Mouse (Mus musculus): ENCODE results near the gene Cdca8. TPM values are rescaled to one million over a fixed set of nuclear protein-coding genes. Genes with fewer than 3 reads are reported as not detected.

Cdca8 gene
- polyA plus RNA-seq, 1 experiment = 104 TPM

GRCm38 (mm10) chr4:124964912-124965599 is 25.9 kb upstream of the Cdca8 start:
- Histone ChIP-seq H3K36me3 (ENCODE audit: control insufficient read depth, insufficient read depth) (no peaks in the 10 kb centered on the region), H3K79me3 (ENCODE audit: low read depth) (no peaks in the 10 kb centered on the region), H3K4me3 (ENCODE audit: insufficient read depth, poor library complexity, severe bottlenecking) (no peak overlapping the region), H3ac (ENCODE audit: control insufficient read depth, insufficient read length, low read depth) (no peak overlapping the region), H3K79me2 (ENCODE audit: control insufficient read depth, insufficient read depth) (no peaks in the 10 kb centered on the region), H3K27me3 (ENCODE audit: control insufficient read depth, insufficient read depth, insufficient read length) (peaks cover 78% of the 10 kb centered on the region)
- TF ChIP-seq MYOD1 (IDR thresholded peaks at IDR 0.05; ENCODE audit: control insufficient read depth, insufficient read length, low read depth) = no peak

GRCm38 (mm10) chr4:124962576-124962975 is 23.5 kb upstream of the Cdca8 start:
- Histone ChIP-seq H3K79me3 (ENCODE audit: low read depth) (no peaks in the 10 kb centered on the region), H3K36me3 (ENCODE audit: control insufficient read depth, insufficient read depth) (no peaks in the 10 kb centered on the region), H3K4me3 (ENCODE audit: insufficient read depth, poor library complexity, severe bottlenecking) (no peak overlapping the region), H3ac (ENCODE audit: control insufficient read depth, insufficient read length, low read depth) (no peak overlapping the region), H3K27me3 (ENCODE audit: control insufficient read depth, insufficient read depth, insufficient read length) (peaks cover 69% of the 10 kb centered on the region), H3K79me2 (ENCODE audit: control insufficient read depth, insufficient read depth) (no peaks in the 10 kb centered on the region)
- TF ChIP-seq MYOD1 (IDR thresholded peaks at IDR 0.05; ENCODE audit: control insufficient read depth, insufficient read length, low read depth) (no peak), CEBPB (IDR thresholded peaks at IDR 0.05; ENCODE audit: low read depth) (no peak), CTCF (IDR thresholded peaks at IDR 0.05; ENCODE audit: control insufficient read depth, insufficient read depth, insufficient read length) (no peak), FOSL1 (IDR thresholded peaks at IDR 0.05; ENCODE audit: insufficient read depth, low read length, poor library complexity, severe bottlenecking) (no peak), USF1 (IDR thresholded peaks at IDR 0.05; ENCODE audit: low read depth) (no peak), MAX (IDR thresholded peaks at IDR 0.05) (no peak)

GRCm38 (mm10) chr4:124960940-124961339 is 21.8 kb upstream of the Cdca8 start:
- no peaks in the 10 kb centered on the region for H3K79me3 ChIP-seq (ENCODE audit: low read depth)
- H3K27me3 ChIP-seq (ENCODE audit: control insufficient read depth, insufficient read depth, insufficient read length) = peaks cover 78% of the 10 kb centered on the region
- H3ac ChIP-seq (ENCODE audit: control insufficient read depth, insufficient read length, low read depth) = no peak overlapping the region
- no peak overlapping the region for H3K4me3 ChIP-seq (ENCODE audit: insufficient read depth, poor library complexity, severe bottlenecking)
- no peaks in the 10 kb centered on the region for H3K79me2 ChIP-seq (ENCODE audit: control insufficient read depth, insufficient read depth)
- H3K36me3 ChIP-seq (ENCODE audit: control insufficient read depth, insufficient read depth) = no peaks in the 10 kb centered on the region
- TF ChIP-seq MAX (IDR thresholded peaks at IDR 0.05) (no peak), CEBPB (IDR thresholded peaks at IDR 0.05; ENCODE audit: low read depth) (no peak), USF1 (IDR thresholded peaks at IDR 0.05; ENCODE audit: low read depth) (no peak), MYOG (IDR thresholded peaks at IDR 0.05; ENCODE audit: control insufficient read depth, extremely low read depth, insufficient read length) (no peak), FOSL1 (IDR thresholded peaks at IDR 0.05; ENCODE audit: insufficient read depth, low read length, poor library complexity, severe bottlenecking) (no peak), MYOD1 (IDR thresholded peaks at IDR 0.05; ENCODE audit: control insufficient read depth, insufficient read length, low read depth) (no peak), CTCF (IDR thresholded peaks at IDR 0.05; ENCODE audit: control insufficient read depth, insufficient read depth, insufficient read length) (no peak)

GRCm38 (mm10) chr4:124959062-124959461 is 20.0 kb upstream of the Cdca8 start:
- Histone ChIP-seq H3ac (ENCODE audit: control insufficient read depth, insufficient read length, low read depth) (no peak overlapping the region), H3K27me3 (ENCODE audit: control insufficient read depth, insufficient read depth, insufficient read length) (peaks cover 76% of the 10 kb centered on the region), H3K79me3 (ENCODE audit: low read depth) (no peaks in the 10 kb centered on the region), H3K4me3 (ENCODE audit: insufficient read depth, poor library complexity, severe bottlenecking) (no peak overlapping the region), H3K79me2 (ENCODE audit: control insufficient read depth, insufficient read depth) (no peaks in the 10 kb centered on the region), H3K36me3 (ENCODE audit: control insufficient read depth, insufficient read depth) (no peaks in the 10 kb centered on the region)
- no peak for TF ChIP-seq MYOG (IDR thresholded peaks at IDR 0.05; ENCODE audit: control insufficient read depth, extremely low read depth, insufficient read length)

- Histone ChIP-seq H3K79me3 (ENCODE audit: low read depth) (no peaks in the 10 kb centered on the region), H3K27me3 (ENCODE audit: control insufficient read depth, insufficient read depth, insufficient read length) (peaks cover 82% of the 10 kb centered on the region)
- TF ChIP-seq CTCF (IDR thresholded peaks at IDR 0.05; ENCODE audit: control insufficient read depth, insufficient read depth, insufficient read length) (no peak), CEBPB (IDR thresholded peaks at IDR 0.05; ENCODE audit: low read depth) (no peak), FOSL1 (IDR thresholded peaks at IDR 0.05; ENCODE audit: insufficient read depth, low read length, poor library complexity, severe bottlenecking) (no peak), MAX (IDR thresholded peaks at IDR 0.05) (no peak), MYOD1 (IDR thresholded peaks at IDR 0.05; ENCODE audit: control insufficient read depth, insufficient read length, low read depth) (no peak), USF1 (IDR thresholded peaks at IDR 0.05; ENCODE audit: low read depth) (no peak), MYOG (IDR thresholded peaks at IDR 0.05; ENCODE audit: control insufficient read depth, extremely low read depth, insufficient read length) (no peak)
Observed at GRCm38 (mm10) chr4:124957284-124957683, 18.2 kb upstream of the Cdca8 start.

GRCm38 (mm10) chr4:124953546-124953945 is 14.4 kb upstream of the Cdca8 start:
- Histone ChIP-seq H3K36me3 (ENCODE audit: control insufficient read depth, insufficient read depth) (no peaks in the 10 kb centered on the region), H3K79me3 (ENCODE audit: low read depth) (no peaks in the 10 kb centered on the region), H3K4me3 (ENCODE audit: insufficient read depth, poor library complexity, severe bottlenecking) (no peak overlapping the region), H3K79me2 (ENCODE audit: control insufficient read depth, insufficient read depth) (no peaks in the 10 kb centered on the region), H3K27me3 (ENCODE audit: control insufficient read depth, insufficient read depth, insufficient read length) (peaks cover 78% of the 10 kb centered on the region), H3ac (ENCODE audit: control insufficient read depth, insufficient read length, low read depth) (no peak overlapping the region)
- no peak for TF ChIP-seq USF1 (IDR thresholded peaks at IDR 0.05; ENCODE audit: low read depth)
- no peak for TF ChIP-seq CTCF (IDR thresholded peaks at IDR 0.05; ENCODE audit: control insufficient read depth, insufficient read depth, insufficient read length)
- TF ChIP-seq CEBPB (IDR thresholded peaks at IDR 0.05; ENCODE audit: low read depth) = no peak
- no peak for TF ChIP-seq MAX (IDR thresholded peaks at IDR 0.05)
- TF ChIP-seq MYOG (IDR thresholded peaks at IDR 0.05; ENCODE audit: control insufficient read depth, extremely low read depth, insufficient read length) = no peak
- no peak for TF ChIP-seq FOSL1 (IDR thresholded peaks at IDR 0.05; ENCODE audit: insufficient read depth, low read length, poor library complexity, severe bottlenecking)
- TF ChIP-seq MYOD1 (IDR thresholded peaks at IDR 0.05; ENCODE audit: control insufficient read depth, insufficient read length, low read depth) = no peak

More at GRCm38 (mm10) chr4:124957284-124957683, 18.2 kb upstream of the Cdca8 start:
- no peaks in the 10 kb centered on the region for H3K36me3 ChIP-seq (ENCODE audit: control insufficient read depth, insufficient read depth)
- H3K4me3 ChIP-seq (ENCODE audit: insufficient read depth, poor library complexity, severe bottlenecking) = no peak overlapping the region
- H3K79me2 ChIP-seq (ENCODE audit: control insufficient read depth, insufficient read depth) = no peaks in the 10 kb centered on the region
- H3ac ChIP-seq (ENCODE audit: control insufficient read depth, insufficient read length, low read depth) = no peak overlapping the region
